Mouse (Mus musculus): ENCODE measurements around the gene Akain1. TPM values are rescaled to one million over a fixed set of nuclear protein-coding genes. Genes with fewer than 3 reads are reported as not detected.

The Akain1 gene
- polyA plus RNA-seq, 1 experiment, result not detected

GRCm38 (mm10) chr17:69475423-69475822 is 36.3 kb downstream of the Akain1 start:
- no peak for TF ChIP-seq POLR2A (IDR thresholded peaks at IDR 0.05; ENCODE audit: borderline replicate concordance, low read depth, low read length)
- TF ChIP-seq CTCF (IDR thresholded peaks at IDR 0.05; ENCODE audit: low read depth, low read length), result peak; percentile 63
- Histone ChIP-seq H3K4me3 (ENCODE audit: insufficient read depth, low read length) (peak overlapping the region; percentile 50), H3K4me1 (ENCODE audit: control insufficient read depth, insufficient read depth, low read length) (no peaks in the 10 kb centered on the region), H3K27ac (ENCODE audit: insufficient read depth, low read depth, low read length) (no peak overlapping the region)

DNA sequence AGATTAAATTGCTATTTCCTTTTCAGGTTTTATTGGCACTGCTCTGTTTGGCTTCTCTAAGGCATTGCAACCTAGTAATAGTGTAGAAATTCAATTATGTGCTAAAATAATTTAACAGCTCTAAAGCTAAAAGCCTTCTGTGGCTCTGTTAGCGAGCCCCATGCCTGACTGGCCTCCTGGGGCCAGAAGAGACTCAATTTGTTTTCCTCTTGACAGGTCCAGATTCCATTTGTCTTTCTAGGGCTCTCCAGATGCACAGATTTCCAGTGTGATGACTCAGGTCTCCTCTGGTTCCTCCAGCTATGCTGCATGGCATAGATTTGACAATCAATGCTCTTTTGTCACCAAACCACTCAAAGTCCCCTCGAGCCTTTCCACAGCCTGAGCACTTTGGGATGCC is 38.4 kb downstream of the Akain1 start:
- H3K4me3 ChIP-seq (ENCODE audit: insufficient read depth, low read length), result no peak overlapping the region
- H3K27ac ChIP-seq (ENCODE audit: insufficient read depth, low read depth, low read length), result no peak overlapping the region
- no peak for TF ChIP-seq CTCF (IDR thresholded peaks at IDR 0.05; ENCODE audit: low read depth, low read length)
- no peak for TF ChIP-seq POLR2A (IDR thresholded peaks at IDR 0.05; ENCODE audit: borderline replicate concordance, low read depth, low read length)
- no peaks in the 10 kb centered on the region for H3K4me1 ChIP-seq (ENCODE audit: control insufficient read depth, insufficient read depth, low read length)

GRCm38 (mm10) chr17:69479261-69479660 is 40.1 kb downstream of the Akain1 start:
- Histone ChIP-seq H3K4me1 (ENCODE audit: control insufficient read depth, insufficient read depth, low read length) (no peaks in the 10 kb centered on the region), H3K4me3 (ENCODE audit: insufficient read depth, low read length) (no peak overlapping the region), H3K27ac (ENCODE audit: insufficient read depth, low read depth, low read length) (no peak overlapping the region)
- TF ChIP-seq CTCF (IDR thresholded peaks at IDR 0.05; ENCODE audit: low read depth, low read length) (no peak), POLR2A (IDR thresholded peaks at IDR 0.05; ENCODE audit: borderline replicate concordance, low read depth, low read length) (no peak)

- no peak overlapping the region for H3K4me3 ChIP-seq (ENCODE audit: insufficient read depth, low read length)
- H3K4me1 ChIP-seq (ENCODE audit: control insufficient read depth, insufficient read depth, low read length), result no peaks in the 10 kb centered on the region
- TF ChIP-seq CTCF (IDR thresholded peaks at IDR 0.05; ENCODE audit: low read depth, low read length) (no peak), POLR2A (IDR thresholded peaks at IDR 0.05; ENCODE audit: borderline replicate concordance, low read depth, low read length) (no peak)
- H3K27ac ChIP-seq (ENCODE audit: insufficient read depth, low read depth, low read length), result no peak overlapping the region
Observed at GRCm38 (mm10) chr17:69487116-69487515, 48.0 kb downstream of the Akain1 start.

- TF ChIP-seq POLR2A (IDR thresholded peaks at IDR 0.05; ENCODE audit: borderline replicate concordance, low read depth, low read length) (no peak), CTCF (IDR thresholded peaks at IDR 0.05; ENCODE audit: low read depth, low read length) (no peak)
- no peak overlapping the region for H3K4me3 ChIP-seq (ENCODE audit: insufficient read depth, low read length)
- H3K27ac ChIP-seq (ENCODE audit: insufficient read depth, low read depth, low read length), result no peak overlapping the region
- H3K4me1 ChIP-seq (ENCODE audit: control insufficient read depth, insufficient read depth, low read length), result no peaks in the 10 kb centered on the region
Observed at GRCm38 (mm10) chr17:69487884-69488283, 48.8 kb downstream of the Akain1 start.

DNA sequence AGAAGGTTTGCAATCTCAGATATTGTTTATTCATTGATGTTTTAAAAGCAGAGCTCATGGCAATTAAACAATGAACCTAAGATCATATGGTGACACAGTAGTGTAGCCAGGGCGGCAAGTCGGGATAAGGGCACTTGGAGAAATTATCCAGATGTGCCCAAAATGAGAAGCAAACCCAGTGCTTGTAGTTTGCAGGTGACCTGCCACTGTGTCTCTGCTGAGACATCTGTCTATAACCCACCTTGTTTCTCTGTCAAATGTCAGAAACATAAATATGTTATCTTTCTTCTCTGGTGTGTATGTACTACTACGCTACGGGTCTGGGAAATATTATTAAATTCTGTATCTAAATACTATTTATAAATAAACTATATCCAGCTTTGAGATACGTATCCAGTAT is 49.7 kb downstream of the Akain1 start:
- H3K4me1 ChIP-seq (ENCODE audit: control insufficient read depth, insufficient read depth, low read length), result no peaks in the 10 kb centered on the region
- H3K27ac ChIP-seq (ENCODE audit: insufficient read depth, low read depth, low read length), result no peak overlapping the region
- no peak overlapping the region for H3K4me3 ChIP-seq (ENCODE audit: insufficient read depth, low read length)
- TF ChIP-seq POLR2A (IDR thresholded peaks at IDR 0.05; ENCODE audit: borderline replicate concordance, low read depth, low read length) (no peak), CTCF (IDR thresholded peaks at IDR 0.05; ENCODE audit: low read depth, low read length) (no peak)

DNA sequence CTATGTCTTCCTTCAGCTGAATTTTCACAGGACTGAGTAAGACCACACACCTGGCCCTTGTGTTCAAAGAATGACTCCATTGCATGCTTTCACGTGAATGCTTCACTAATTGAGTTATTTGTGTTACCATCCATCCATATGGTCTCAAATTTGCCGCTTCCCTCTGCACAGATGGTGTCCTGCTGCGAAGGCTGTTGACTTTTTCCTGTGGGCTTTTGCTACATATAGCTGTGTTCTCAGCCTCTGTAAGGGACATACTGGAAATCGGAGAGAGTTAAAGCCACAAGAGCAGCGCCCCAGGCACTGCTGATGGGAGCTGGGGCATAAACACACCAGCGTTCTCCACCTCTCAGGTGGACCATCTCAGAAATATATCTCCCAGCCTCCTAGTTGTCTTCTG is 53.2 kb downstream of the Akain1 start:
- H3K27ac ChIP-seq (ENCODE audit: insufficient read depth, low read depth, low read length), result no peak overlapping the region
- no peak overlapping the region for H3K4me3 ChIP-seq (ENCODE audit: insufficient read depth, low read length)
- TF ChIP-seq CTCF (IDR thresholded peaks at IDR 0.05; ENCODE audit: low read depth, low read length) (no peak), POLR2A (IDR thresholded peaks at IDR 0.05; ENCODE audit: borderline replicate concordance, low read depth, low read length) (no peak)
- no peaks in the 10 kb centered on the region for H3K4me1 ChIP-seq (ENCODE audit: control insufficient read depth, insufficient read depth, low read length)

- Histone ChIP-seq H3K4me3 (ENCODE audit: insufficient read depth, low read length) (no peak overlapping the region), H3K4me1 (ENCODE audit: control insufficient read depth, insufficient read depth, low read length) (no peaks in the 10 kb centered on the region), H3K27ac (ENCODE audit: insufficient read depth, low read depth, low read length) (no peak overlapping the region)
- no peak for TF ChIP-seq CTCF (IDR thresholded peaks at IDR 0.05; ENCODE audit: low read depth, low read length)
- TF ChIP-seq POLR2A (IDR thresholded peaks at IDR 0.05; ENCODE audit: borderline replicate concordance, low read depth, low read length), result no peak
Observed at GRCm38 (mm10) chr17:69495531-69495930, 56.4 kb downstream of the Akain1 start.

DNA sequence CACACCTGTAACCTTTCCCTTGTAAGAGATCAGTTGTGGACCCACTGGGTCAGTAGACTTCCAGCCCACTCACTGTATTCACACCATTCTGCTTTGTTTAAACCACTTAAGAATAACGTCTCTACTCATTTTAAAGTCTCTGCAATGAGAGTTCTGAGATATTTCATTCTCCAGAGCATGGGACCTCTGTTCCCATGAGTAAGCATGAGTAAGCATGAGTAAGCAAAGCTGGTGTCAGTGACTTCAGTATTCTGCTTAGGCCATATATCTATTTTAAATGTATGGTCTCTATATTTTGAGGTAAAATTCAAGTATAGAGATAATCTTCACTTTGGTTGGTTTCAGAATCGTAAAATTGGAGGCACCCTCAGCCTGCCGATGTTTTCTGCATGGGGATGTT is 57.0 kb downstream of the Akain1 start:
- no peak for TF ChIP-seq CTCF (IDR thresholded peaks at IDR 0.05; ENCODE audit: low read depth, low read length)
- TF ChIP-seq POLR2A (IDR thresholded peaks at IDR 0.05; ENCODE audit: borderline replicate concordance, low read depth, low read length), result no peak
- Histone ChIP-seq H3K27ac (ENCODE audit: insufficient read depth, low read depth, low read length) (no peak overlapping the region), H3K4me1 (ENCODE audit: control insufficient read depth, insufficient read depth, low read length) (no peaks in the 10 kb centered on the region), H3K4me3 (ENCODE audit: insufficient read depth, low read length) (no peak overlapping the region)

DNA sequence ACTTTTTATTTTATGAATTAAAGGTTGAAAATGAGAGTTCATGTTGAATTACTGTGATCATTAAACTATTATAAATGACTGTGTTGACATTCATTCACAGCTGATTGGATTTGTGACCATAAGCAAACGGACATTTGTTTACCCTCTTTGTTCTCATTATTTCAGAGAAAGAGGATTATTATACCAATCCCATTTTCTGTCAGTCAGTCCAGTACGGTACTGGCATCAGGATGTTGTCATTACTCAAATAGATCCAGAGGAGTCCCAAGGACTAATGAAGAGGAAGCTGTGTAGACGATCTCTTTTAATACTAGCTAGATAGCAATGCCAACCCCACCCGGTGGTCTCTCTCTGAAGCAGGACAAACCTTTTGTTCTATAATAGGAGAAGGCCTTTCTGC is 58.2 kb downstream of the Akain1 start:
- H3K4me1 ChIP-seq (ENCODE audit: control insufficient read depth, insufficient read depth, low read length), result no peaks in the 10 kb centered on the region
- H3K4me3 ChIP-seq (ENCODE audit: insufficient read depth, low read length), result no peak overlapping the region
- H3K27ac ChIP-seq (ENCODE audit: insufficient read depth, low read depth, low read length), result no peak overlapping the region
- TF ChIP-seq POLR2A (IDR thresholded peaks at IDR 0.05; ENCODE audit: borderline replicate concordance, low read depth, low read length), result no peak
- no peak for TF ChIP-seq CTCF (IDR thresholded peaks at IDR 0.05; ENCODE audit: low read depth, low read length)

DNA sequence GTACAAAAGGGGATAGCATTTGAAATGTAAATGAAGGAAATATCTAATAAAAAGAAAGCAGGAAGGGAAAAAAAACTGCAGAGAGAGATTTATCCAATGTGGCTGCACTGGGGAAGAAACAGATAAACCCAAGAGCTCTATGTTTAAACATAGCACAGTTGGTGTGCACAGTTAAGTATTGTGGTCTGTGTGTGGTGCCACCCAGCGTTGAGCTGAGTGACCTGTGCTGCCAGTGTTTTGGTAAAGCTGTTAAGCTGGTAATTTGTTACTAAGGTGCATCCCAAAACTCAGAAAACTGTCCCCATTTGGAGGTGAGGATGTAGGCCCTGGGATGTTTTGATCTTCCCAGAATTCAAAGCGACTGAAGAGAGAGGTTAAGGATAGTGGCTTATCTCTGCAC is 59.8 kb downstream of the Akain1 start:
- no peak overlapping the region for H3K27ac ChIP-seq (ENCODE audit: insufficient read depth, low read depth, low read length)
- H3K4me3 ChIP-seq (ENCODE audit: insufficient read depth, low read length), result no peak overlapping the region
- TF ChIP-seq POLR2A (IDR thresholded peaks at IDR 0.05; ENCODE audit: borderline replicate concordance, low read depth, low read length), result no peak
- no peaks in the 10 kb centered on the region for H3K4me1 ChIP-seq (ENCODE audit: control insufficient read depth, insufficient read depth, low read length)
